Mouse (Mus musculus) mouse embryonic stem cell (cell line): ENCODE data around the gene Gm10273.

Source experiments
- in situ Hi-C, 2 experiments: fragments of 300-500 bp; cut with MboI; formaldehyde crosslinking; loops; 1 replicate in 1 of 2; 3 replicates in 1 of 2; pipeline ENCODE4 v1.14.3; 2019 to 2020; ENCODE audit warnings: low sequenced_read_pairs in 2 of 2, low pct_unique_long_range_greater_than_20kb in 1 of 2, mixed read lengths in 1 of 2; ENCODE audit not compliant: unreplicated experiment in 1 of 2

The Gm10273 gene

DNA sequence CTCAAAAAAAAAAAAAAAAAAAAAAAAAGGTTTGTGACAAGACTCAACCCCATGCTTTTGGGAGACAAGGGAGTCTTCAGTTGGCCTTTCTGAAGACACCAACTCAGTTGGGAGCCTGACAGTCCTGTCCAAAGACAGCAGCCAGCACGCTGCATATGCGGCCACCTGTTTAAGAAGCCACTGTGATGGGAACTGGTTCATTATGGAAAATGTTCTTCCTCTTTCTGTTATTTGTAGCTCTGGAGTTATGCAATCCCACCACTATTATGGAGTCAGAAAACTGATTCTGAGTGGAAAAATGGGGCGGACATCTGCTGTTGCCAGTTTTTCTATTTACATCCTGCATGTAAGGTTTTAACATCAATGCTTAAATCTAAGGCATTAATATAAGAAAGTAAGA lies 5.8 kb upstream of the Gm10273 start:
- in situ Hi-C loops: no loop called here

- in situ Hi-C loops: no loop called here
These were observed 3.5 kb upstream of the Gm10273 start for GRCm38 (mm10) chr10:59391907-59392306.

DNA sequence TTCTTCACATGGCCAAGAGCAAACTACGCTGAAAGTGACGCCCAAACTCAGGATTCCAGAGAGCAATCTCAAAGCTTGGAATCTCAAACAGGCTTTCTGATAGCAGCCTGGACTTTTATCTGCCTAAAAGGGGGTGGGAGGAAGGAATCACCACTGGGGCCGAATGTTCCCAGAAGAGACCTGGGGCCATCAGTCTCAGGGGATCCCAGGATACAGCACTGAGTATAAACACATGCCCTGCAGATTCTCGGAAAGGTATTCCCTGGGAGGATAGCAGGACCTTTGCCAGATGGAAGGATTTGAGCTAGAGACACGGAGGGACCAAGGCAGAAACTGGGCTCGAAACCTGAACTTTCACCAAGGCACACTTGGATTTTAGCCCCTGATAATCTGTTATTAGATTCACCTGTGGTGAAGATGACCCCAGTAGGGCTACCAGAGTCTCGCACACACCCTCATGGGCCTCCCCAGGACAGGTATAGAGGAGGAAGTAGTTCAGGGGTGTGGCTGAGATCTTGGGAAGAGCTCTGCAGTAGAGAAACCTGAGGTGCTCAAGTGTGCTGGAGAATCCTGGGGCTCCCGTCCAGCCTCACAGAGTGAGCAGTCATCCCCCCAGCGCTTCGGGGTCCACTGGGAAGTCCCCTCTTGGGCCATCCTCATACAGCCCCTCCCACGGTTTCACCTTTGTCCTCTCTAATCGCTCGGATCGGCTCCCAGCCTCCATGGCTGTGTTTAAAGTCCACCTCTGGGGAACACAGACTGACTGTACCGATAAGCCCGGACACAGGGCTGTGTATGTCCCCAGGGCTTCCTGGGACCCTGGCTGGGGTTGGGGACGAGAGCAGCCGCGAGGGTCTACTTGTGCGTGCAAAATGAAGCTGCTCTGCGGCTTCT lies 7.7 kb downstream of the Gm10273 start, which contains the start of gene Pla2g12b:
Gene Pla2g12b, plus strand, starts transcription at position 762 of the 894 bp plus-strand sequence.
- in situ Hi-C loops: no loop called here

DNA sequence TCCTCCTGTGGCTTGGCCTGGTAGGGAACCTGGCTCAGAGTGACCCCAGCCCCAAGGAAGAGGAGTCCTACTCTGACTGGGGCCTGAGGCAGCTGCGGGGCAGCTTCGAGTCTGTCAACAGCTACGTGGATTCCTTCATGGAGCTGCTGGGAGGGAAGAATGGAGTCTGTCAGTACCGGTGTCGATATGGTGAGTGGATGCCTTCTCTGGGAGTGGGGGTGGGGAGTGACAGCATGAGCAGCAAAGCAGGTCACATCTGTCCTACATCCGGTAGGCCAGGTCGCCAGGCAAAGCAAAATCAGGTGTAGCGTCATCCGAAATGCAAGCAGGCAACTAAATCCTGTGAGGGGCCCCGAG lies 8.3 kb downstream of the Gm10273 start:
- in situ Hi-C loops: no loop called here

- in situ Hi-C loops: no loop called here
These were observed 13.1 kb downstream of the Gm10273 start for GRCm38 (mm10) chr10:59408499-59408898.

- in situ Hi-C loops: no loop called here
These were observed 14.8 kb downstream of the Gm10273 start for GRCm38 (mm10) chr10:59410264-59410663.

DNA sequence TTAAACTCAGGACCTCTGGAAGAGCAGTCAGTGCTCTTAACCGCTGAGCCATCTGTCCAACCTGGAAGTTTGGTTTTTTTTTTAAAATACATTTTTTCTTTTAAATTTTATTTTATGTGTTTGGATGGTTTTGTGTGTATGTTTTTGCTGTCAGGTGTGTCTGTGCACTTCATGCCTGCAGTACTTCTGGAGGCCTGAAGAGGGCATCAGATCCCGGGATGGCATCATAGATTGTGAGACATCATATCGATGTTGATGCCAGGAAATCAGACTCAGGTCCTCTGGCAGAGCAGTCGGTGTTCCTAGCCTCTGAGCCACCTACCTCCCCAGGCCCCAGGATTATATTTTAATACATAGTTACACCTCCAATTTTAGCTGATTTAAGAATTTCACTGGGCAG lies 18.3 kb downstream of the Gm10273 start:
- in situ Hi-C loops: no loop called here

DNA sequence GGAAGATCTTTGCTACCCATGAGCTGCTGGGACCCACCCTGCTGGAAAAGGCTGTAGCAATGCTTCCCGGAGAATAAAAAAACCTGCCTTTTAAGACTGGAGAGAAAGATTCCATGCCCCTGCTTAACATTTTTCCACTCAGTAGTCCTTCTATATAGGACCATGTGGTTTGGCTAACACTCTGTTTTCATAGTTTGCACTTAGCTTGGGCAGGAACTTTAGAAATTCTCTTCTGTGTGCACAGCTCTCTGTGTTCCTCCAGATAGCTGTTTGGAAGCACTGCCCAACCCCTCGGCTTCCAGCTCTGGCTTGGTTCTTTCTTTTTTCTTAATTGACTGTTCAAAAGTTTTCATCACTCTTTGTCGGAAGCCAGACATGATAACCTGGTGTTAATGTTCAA lies 21.2 kb downstream of the Gm10273 start:
- in situ Hi-C loops: no loop called here

GRCm38 (mm10) chr10:59419516-59419915 lies 24.1 kb downstream of the Gm10273 start:
- in situ Hi-C loops: no loop called here

DNA sequence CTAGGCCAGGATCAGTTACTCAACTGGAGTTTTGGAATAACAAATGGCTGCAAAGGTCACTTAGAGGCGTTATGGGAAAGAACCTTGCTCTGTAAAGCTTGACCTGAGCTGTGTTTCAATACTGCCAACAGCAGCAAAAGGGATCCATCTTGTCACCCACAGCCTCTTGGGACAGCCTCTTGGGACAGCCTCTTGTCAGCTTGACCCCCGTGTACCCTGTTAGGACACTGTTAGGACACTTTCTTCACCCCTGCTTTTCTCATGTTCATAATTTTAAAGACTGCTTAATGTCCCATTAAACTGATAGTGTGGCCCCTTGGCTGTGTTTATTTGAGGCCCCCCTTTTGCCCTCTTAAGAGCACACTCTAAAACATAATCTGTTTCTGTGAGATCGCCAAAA lies 29.0 kb downstream of the Gm10273 start:
- in situ Hi-C loops: no loop called here

DNA sequence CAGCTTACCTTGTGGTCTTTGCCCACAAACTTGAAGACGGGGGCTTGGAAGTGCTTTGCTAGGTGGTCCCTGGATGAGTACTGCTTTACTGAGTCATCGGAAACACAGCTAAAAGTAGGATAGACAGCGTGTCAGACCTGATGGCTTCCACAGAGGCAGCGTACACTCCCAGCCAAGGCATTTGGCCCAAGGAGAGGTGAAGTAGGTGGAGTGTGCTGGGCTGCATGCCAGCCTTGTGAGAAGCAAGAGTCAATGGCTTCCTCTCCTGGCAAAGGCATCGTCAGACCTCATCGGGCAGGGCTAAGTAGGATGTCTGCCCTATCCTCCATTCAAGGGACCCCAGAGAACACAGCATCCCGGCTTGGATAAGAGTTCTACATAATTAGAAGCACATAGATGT lies 29.9 kb downstream of the Gm10273 start:
- in situ Hi-C loops: no loop called here

GRCm38 (mm10) chr10:59426371-59426770 lies 30.9 kb downstream of the Gm10273 start:
- in situ Hi-C loops: no loop called here

DNA sequence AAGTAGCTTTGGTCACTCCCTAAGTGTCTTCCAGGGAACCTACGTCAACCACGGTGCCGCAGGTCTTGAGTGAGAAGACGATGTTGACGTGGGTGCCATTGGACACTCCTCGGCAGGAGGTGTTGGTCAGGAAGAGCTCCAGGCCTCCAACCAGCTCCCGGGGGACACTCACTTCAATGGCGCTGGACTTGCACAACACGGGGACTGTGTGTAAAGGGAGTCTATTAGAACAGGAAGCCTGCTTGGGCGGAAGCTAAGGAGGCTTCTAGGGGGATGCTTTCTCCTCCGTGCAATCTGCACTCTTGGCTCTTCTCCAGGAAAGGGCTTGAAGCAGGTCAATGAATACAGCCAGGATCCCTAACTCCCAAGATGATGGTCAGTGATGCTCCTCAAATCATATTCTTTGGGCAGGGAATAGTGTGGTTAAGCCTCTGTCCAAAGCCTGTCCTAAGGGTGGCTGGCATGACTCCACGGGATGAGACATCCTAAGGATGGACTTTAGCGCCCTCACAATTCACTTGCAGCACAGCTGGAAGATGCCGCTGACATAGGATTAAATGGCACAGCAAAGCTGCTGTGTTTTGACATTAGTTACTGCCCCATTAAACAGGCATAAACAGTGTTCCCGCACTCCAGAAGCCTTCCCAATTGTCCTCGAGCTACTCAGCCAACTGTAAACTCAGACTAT lies 34.2 kb downstream of the Gm10273 start:
- in situ Hi-C loops: no loop called here

GRCm38 (mm10) chr10:59430701-59431218 lies 35.3 kb downstream of the Gm10273 start:
- in situ Hi-C loops: no loop called here

- in situ Hi-C loops: no loop called here
These were observed 40.3 kb downstream of the Gm10273 start for GRCm38 (mm10) chr10:59435746-59436145.

- in situ Hi-C loops: no loop called here
These were observed 43.2 kb downstream of the Gm10273 start for GRCm38 (mm10) chr10:59438651-59439050.

GRCm38 (mm10) chr10:59439508-59439931 lies 44.1 kb downstream of the Gm10273 start:
- in situ Hi-C loops: no loop called here

GRCm38 (mm10) chr10:59440177-59440576 lies 44.7 kb downstream of the Gm10273 start:
- in situ Hi-C loops: no loop called here

DNA sequence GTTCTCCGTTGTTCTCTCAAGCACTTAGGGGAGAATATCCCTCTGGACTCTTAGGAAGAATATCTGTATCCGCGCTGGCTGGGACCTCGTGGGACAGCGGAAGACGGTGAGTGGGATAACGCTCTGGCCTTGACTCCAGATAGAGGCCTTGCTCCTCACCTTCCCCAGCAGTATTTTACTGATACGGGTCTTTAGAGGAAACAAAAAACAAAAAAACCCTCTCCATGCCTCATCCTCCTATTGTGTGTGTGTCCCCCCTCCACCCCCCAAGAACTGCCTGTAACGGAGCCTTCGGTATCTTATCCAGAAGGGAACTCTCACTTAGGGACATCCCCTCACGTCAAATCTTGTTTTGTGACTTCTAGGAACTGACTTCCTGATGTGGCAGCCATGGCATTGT lies 46.3 kb downstream of the Gm10273 start, which contains the start of gene Oit3:
Gene Oit3, minus strand, starts transcription at position 44 of the 400 bp plus-strand sequence.
- in situ Hi-C loops: no loop called here
